ENCODE assay signal across 8 mouse cellular contexts in the genomic region with DNA sequence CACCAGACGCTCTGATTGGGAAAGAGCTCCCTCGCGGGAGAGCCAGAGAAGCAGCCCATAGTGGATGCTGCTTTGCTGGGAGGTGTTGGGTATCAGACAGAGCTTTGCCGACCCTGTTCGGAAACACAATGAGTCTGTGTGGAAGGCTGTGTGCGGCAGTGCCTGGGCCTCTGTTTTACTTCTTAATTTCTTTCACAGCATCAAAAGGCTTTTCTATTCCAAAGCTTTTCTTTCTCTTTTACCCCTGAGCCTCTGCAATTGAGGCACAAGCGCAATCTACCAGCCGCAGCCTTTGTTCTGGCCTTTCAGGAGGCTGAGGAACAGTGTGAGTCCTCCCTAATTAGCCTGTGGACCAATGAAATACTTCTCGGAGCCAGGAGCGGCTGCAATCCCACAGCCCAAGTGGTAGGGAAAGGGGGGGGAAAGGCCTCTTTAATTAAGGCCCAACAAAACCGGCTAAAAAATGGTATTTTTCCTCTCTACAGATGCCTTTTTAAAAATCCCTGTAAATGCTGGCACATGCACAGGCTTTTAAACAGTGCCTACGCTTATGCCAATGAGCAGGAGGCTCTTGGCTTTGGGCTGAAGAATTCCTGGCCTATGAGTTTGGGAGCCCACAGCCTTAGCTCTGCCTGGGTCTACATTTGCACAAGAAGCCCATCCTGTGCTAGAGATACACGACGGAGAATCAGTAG.
DNase-seq lines count a peak whose midpoint lies in the region; ATAC-seq and TF ChIP-seq lines count a peak whose summit lies in the region.

No protein-coding gene starts in this region.

- peak overlapping the region; percentile 35; the same call in 1 of the 2 replicates for H3K4me3 ChIP-seq in E14TG2a.4 (replicated peaks; ENCODE audit: low read length)
- H3K4me3 ChIP-seq in forebrain, embryonic 14.5 days (ENCODE audit: low read depth, low read length): no peak overlapping the region
- H3K4me3 ChIP-seq in intestine, embryonic 15.5 days (replicated peaks): no peak overlapping the region
- H3K4me3 ChIP-seq in thymus, adult 2 months (ENCODE audit: control insufficient read depth, insufficient read depth, low read length): no peak overlapping the region

- ATAC-seq in forebrain, embryonic 14.5 days: peak; percentile 96
- no peak for ATAC-seq in intestine, embryonic 15.5 days

- H3K4me2 ChIP-seq in forebrain, embryonic 14.5 days (ENCODE audit: low read length): peak overlapping the region; percentile 28
- peak overlapping the region; percentile 24; the same call in 1 of the 2 replicates for H3K4me2 ChIP-seq in intestine, embryonic 15.5 days (replicated peaks)

- H3K4me1 ChIP-seq in E14TG2a.4 (replicated peaks; ENCODE audit: low read depth, low read length): peaks cover 18% of the 10 kb centered on the region
- H3K4me1 ChIP-seq in forebrain, embryonic 14.5 days (ENCODE audit: control insufficient read depth, insufficient read depth, low read length): peaks cover 23% of the 10 kb centered on the region
- 0 out of 2 replicates have a peak, but pooled peaks cover 8% of the 10 kb centered on the region for H3K4me1 ChIP-seq in intestine, embryonic 15.5 days (replicated peaks)
- H3K4me1 ChIP-seq in thymus, adult 2 months (replicated peaks; ENCODE audit: control insufficient read depth, insufficient read depth, low read length): no peaks in the 10 kb centered on the region

- peak overlapping the region; percentile 93 for H3K27ac ChIP-seq in forebrain, embryonic 14.5 days (ENCODE audit: low read depth, low read length)
- H3K27ac ChIP-seq in intestine, embryonic 15.5 days: no peak overlapping the region
- no peak overlapping the region for H3K27ac ChIP-seq in thymus, adult 2 months (ENCODE audit: control insufficient read depth, insufficient read depth, low read length)

- DNase-seq in adrenal gland, postnatal 25 days: peak; percentile 3
- peak; percentile 98 for DNase-seq in forebrain, embryonic 14.5 days (ENCODE audit: low spot score)
- peak; percentile 10 for DNase-seq in lung, postnatal 10 days
- peak; percentile 32 for DNase-seq in right cerebral cortex, postnatal 4 days
- no peak for DNase-seq in thymus, adult 2 months
- DNase-seq in ovary, adult 18-20 months (ENCODE audit: low spot score): no peak

- under 1% methylated on average over 14 of the region's 14 CpGs for WGBS in forebrain, embryonic 14.5 days
- 33% methylated on average over 14 of the region's 14 CpGs for WGBS in intestine, embryonic 15.5 days
- WGBS in thymus, adult 2 months: 90% methylated on average over 14 of the region's 14 CpGs

- peak overlapping the region; percentile 38 for H3K9ac ChIP-seq in forebrain, embryonic 14.5 days (ENCODE audit: low read length)
- H3K9ac ChIP-seq in intestine, embryonic 15.5 days: peak overlapping the region; percentile 10; the same call in 1 of the 2 replicates

- TF ChIP-seq POLR2A in thymus, adult 2 months (IDR thresholded peaks at IDR 0.05; ENCODE audit: control insufficient read depth, extremely low read depth, insufficient read depth, low read length, poor library complexity): no peak

- no peaks in the 10 kb centered on the region for H3K36me3 ChIP-seq in E14TG2a.4 (ENCODE audit: insufficient read depth, low read length)
- no peaks in the 10 kb centered on the region for H3K36me3 ChIP-seq in forebrain, embryonic 14.5 days (ENCODE audit: control insufficient read depth, insufficient read depth, low read length)
- no peaks in the 10 kb centered on the region for H3K36me3 ChIP-seq in intestine, embryonic 15.5 days
- H3K36me3 ChIP-seq in thymus, adult 2 months (ENCODE audit: control insufficient read depth, insufficient read depth, low read length): no peaks in the 10 kb centered on the region

- H3K27me3 ChIP-seq in E14TG2a.4 (ENCODE audit: insufficient read depth, low read length): peaks cover 3% of the 10 kb centered on the region; the same call in 1 of the 2 replicates
- H3K27me3 ChIP-seq in forebrain, embryonic 14.5 days (replicated peaks; ENCODE audit: control insufficient read depth, insufficient read depth, low read length): no peaks in the 10 kb centered on the region
- H3K27me3 ChIP-seq in intestine, embryonic 15.5 days (replicated peaks): no peaks in the 10 kb centered on the region
- H3K27me3 ChIP-seq in thymus, adult 2 months (ENCODE audit: control insufficient read depth, insufficient read depth, low read length): no peaks in the 10 kb centered on the region

- peaks cover 8% of the 10 kb centered on the region for H3K9me3 ChIP-seq in E14TG2a.4 (ENCODE audit: low read length)
- H3K9me3 ChIP-seq in forebrain, embryonic 14.5 days (replicated peaks; ENCODE audit: control insufficient read depth, low read length): no peaks in the 10 kb centered on the region
- no peaks in the 10 kb centered on the region for H3K9me3 ChIP-seq in intestine, embryonic 15.5 days

- TF ChIP-seq CTCF in E14TG2a.4 (conservative IDR thresholded peaks at IDR 0.05; ENCODE audit: low read length): no peak
- TF ChIP-seq CTCF in thymus, adult 2 months (IDR thresholded peaks at IDR 0.05; ENCODE audit: borderline replicate concordance, control insufficient read depth, extremely low read depth, insufficient read depth, low read length, poor library complexity): no peak

Comparison
In these comparisons a context has a peak if more than half of its experiments do, and no peak if none do; other contexts are left out.
1. DNase-seq: peak in adrenal gland, postnatal 25 days (single experiment), forebrain, embryonic 14.5 days (single experiment), lung, postnatal 10 days (single experiment) and right cerebral cortex, postnatal 4 days (single experiment); none in thymus, adult 2 months (single experiment) and ovary, adult 18-20 months (single experiment).